Mouse (Mus musculus): ENCODE results near the gene Mtr.

The Mtr gene

GRCm38 (mm10) chr13:12243991-12244390, 13.9 kb downstream of the Mtr start:
- peak; percentile 17 for DNase-seq (ENCODE audit: inconsistent ontology term)

GRCm38 (mm10) chr13:12232141-12232540, 25.8 kb downstream of the Mtr start:
- DNase-seq (ENCODE audit: inconsistent ontology term) = peak; percentile 33

GRCm38 (mm10) chr13:12228248-12228647, 29.7 kb downstream of the Mtr start:
- no peak for DNase-seq (ENCODE audit: inconsistent ontology term)

GRCm38 (mm10) chr13:12227606-12228005, 30.3 kb downstream of the Mtr start:
- DNase-seq (ENCODE audit: inconsistent ontology term) = no peak

GRCm38 (mm10) chr13:12218603-12219002, 39.3 kb downstream of the Mtr start:
- DNase-seq (ENCODE audit: inconsistent ontology term) = no peak

- no peak for DNase-seq (ENCODE audit: inconsistent ontology term)
Measured at GRCm38 (mm10) chr13:12214922-12215321, 43.0 kb downstream of the Mtr start.

GRCm38 (mm10) chr13:12211058-12211457, 46.9 kb downstream of the Mtr start:
- no peak for DNase-seq (ENCODE audit: inconsistent ontology term)

- DNase-seq (ENCODE audit: inconsistent ontology term) = peak; percentile 42
Measured at GRCm38 (mm10) chr13:12210023-12210762, 47.7 kb downstream of the Mtr start.

GRCm38 (mm10) chr13:12200372-12200771, 57.5 kb downstream of the Mtr start:
- no peak for DNase-seq (ENCODE audit: inconsistent ontology term)

GRCm38 (mm10) chr13:12198486-12198885, 59.4 kb downstream of the Mtr start:
- DNase-seq (ENCODE audit: inconsistent ontology term) = no peak

- DNase-seq (ENCODE audit: inconsistent ontology term) = no peak
Measured at GRCm38 (mm10) chr13:12196861-12197260, 61.1 kb downstream of the Mtr start.

- peak; percentile 10 for DNase-seq (ENCODE audit: inconsistent ontology term)
Measured at GRCm38 (mm10) chr13:12196012-12196411, 61.9 kb downstream of the Mtr start.

GRCm38 (mm10) chr13:12194942-12195662, 62.8 kb downstream of the Mtr start:
- DNase-seq (ENCODE audit: inconsistent ontology term) = no peak

- DNase-seq (ENCODE audit: inconsistent ontology term) = no peak
Measured at GRCm38 (mm10) chr13:12189219-12189618, 68.7 kb downstream of the Mtr start.

GRCm38 (mm10) chr13:12188804-12189203, 69.1 kb downstream of the Mtr start:
- no peak for DNase-seq (ENCODE audit: inconsistent ontology term)

- no peak for DNase-seq (ENCODE audit: inconsistent ontology term)
Measured at GRCm38 (mm10) chr13:12179481-12179880, 78.4 kb downstream of the Mtr start.

GRCm38 (mm10) chr13:12176761-12177160, 81.2 kb downstream of the Mtr start:
- DNase-seq (ENCODE audit: inconsistent ontology term) = no peak

- DNase-seq (ENCODE audit: inconsistent ontology term) = no peak
Measured at GRCm38 (mm10) chr13:12175988-12176736, 81.8 kb downstream of the Mtr start.

GRCm38 (mm10) chr13:12167276-12167675, 90.6 kb downstream of the Mtr start:
- DNase-seq (ENCODE audit: inconsistent ontology term) = no peak

- DNase-seq (ENCODE audit: inconsistent ontology term) = no peak
Measured at GRCm38 (mm10) chr13:12166386-12166785, 91.5 kb downstream of the Mtr start.

- no peak for DNase-seq (ENCODE audit: inconsistent ontology term)
Measured at GRCm38 (mm10) chr13:12165461-12166058, 92.4 kb downstream of the Mtr start.

GRCm38 (mm10) chr13:12162457-12162856, 95.5 kb downstream of the Mtr start:
- DNase-seq (ENCODE audit: inconsistent ontology term) = no peak

Data from Muller cell, postnatal 12 days (primary cell).